Mouse (Mus musculus): ENCODE data around the gene Usp54.
"Not testable (repeated sequence)": the region's sequence is repeated elsewhere in the genome, so short reads cannot be mapped to it uniquely, and the experiment has no call there.

Gene Usp54

GRCm38 (mm10) chr14:20654690-20655421 lies 14.0 kb upstream of the Usp54 start:
- no peak for DNase-seq

GRCm38 (mm10) chr14:20651722-20652256 lies 10.9 kb upstream of the Usp54 start:
- DNase-seq, result no peak

GRCm38 (mm10) chr14:20651000-20651399 lies 10.1 kb upstream of the Usp54 start:
- DNase-seq, result no peak

GRCm38 (mm10) chr14:20646381-20646780 lies 5.5 kb upstream of the Usp54 start:
- DNase-seq, result no peak

GRCm38 (mm10) chr14:20645547-20645946 lies 4.7 kb upstream of the Usp54 start:
- no peak for DNase-seq

GRCm38 (mm10) chr14:20641438-20641875 lies 594 bp upstream of the Usp54 start:
- DNase-seq, result no peak

GRCm38 (mm10) chr14:20639918-20640619 lies 794 bp downstream of the Usp54 start:
- DNase-seq, result no peak

GRCm38 (mm10) chr14:20638702-20639101 lies 2.2 kb downstream of the Usp54 start:
- DNase-seq, result no peak

- DNase-seq, result no peak
Measured at GRCm38 (mm10) chr14:20637818-20638574, 2.9 kb downstream of the Usp54 start.

- DNase-seq, result not testable (repeated sequence)
Measured at GRCm38 (mm10) chr14:20636968-20637367, 3.9 kb downstream of the Usp54 start.

GRCm38 (mm10) chr14:20635546-20635945 lies 5.3 kb downstream of the Usp54 start:
- no peak for DNase-seq

GRCm38 (mm10) chr14:20631253-20631652 lies 9.6 kb downstream of the Usp54 start:
- no peak for DNase-seq

- no peak for DNase-seq
Measured at GRCm38 (mm10) chr14:20626971-20627370, 13.9 kb downstream of the Usp54 start.

- DNase-seq, result no peak
Measured at GRCm38 (mm10) chr14:20626447-20626846, 14.4 kb downstream of the Usp54 start.

- DNase-seq, result no peak
Measured at GRCm38 (mm10) chr14:20622907-20623306, 18.0 kb downstream of the Usp54 start.

GRCm38 (mm10) chr14:20622412-20622811 lies 18.5 kb downstream of the Usp54 start:
- DNase-seq, result no peak

- DNase-seq, result no peak
Measured at GRCm38 (mm10) chr14:20621903-20622302, 19.0 kb downstream of the Usp54 start.

GRCm38 (mm10) chr14:20619131-20619530 lies 21.7 kb downstream of the Usp54 start:
- no peak for DNase-seq

GRCm38 (mm10) chr14:20618211-20618610 lies 22.7 kb downstream of the Usp54 start:
- peak; percentile 39 to 41 for DNase-seq

GRCm38 (mm10) chr14:20616421-20616820 lies 24.4 kb downstream of the Usp54 start:
- DNase-seq, result no peak

- no peak for DNase-seq
Measured at GRCm38 (mm10) chr14:20615075-20615474, 25.8 kb downstream of the Usp54 start.

- no peak for DNase-seq
Measured at GRCm38 (mm10) chr14:20612820-20613219, 28.0 kb downstream of the Usp54 start.

GRCm38 (mm10) chr14:20610146-20610545 lies 30.7 kb downstream of the Usp54 start:
- DNase-seq, result peak; percentile 60 to 83
